ENCODE assay signal across 8 mouse cellular contexts in genomic region chr8:119394097-119394496, GRCm38 (mm10). TPM values are rescaled to one million over a fixed set of nuclear protein-coding genes. Genes with fewer than 3 reads are reported as not detected.
A peak's percentile ranks its signal among the peaks of the same experiment; 100 is the strongest.
DNase-seq lines count a peak whose midpoint lies in the region; ATAC-seq lines count a peak whose summit lies in the region.

No protein-coding gene starts in this region.

- 65% methylated on average over 9 of the region's 9 CpGs for WGBS in heart, embryonic 15.5 days
- 81% methylated on average over 9 of the region's 9 CpGs for WGBS in hindbrain, embryonic 14.5 days
- 84% methylated on average over 9 of the region's 9 CpGs for WGBS in midbrain, embryonic 13.5 days

- peaks cover 19% of the 10 kb centered on the region for H3K4me1 ChIP-seq in heart, embryonic 15.5 days (replicated peaks)
- H3K4me1 ChIP-seq in brown adipose tissue, adult 24 weeks (ENCODE audit: control insufficient read depth, insufficient read depth, insufficient read length, low read length): peaks cover 23% of the 10 kb centered on the region
- peaks cover 7% of the 10 kb centered on the region for H3K4me1 ChIP-seq in hindbrain, embryonic 14.5 days (replicated peaks; ENCODE audit: control insufficient read depth, insufficient read depth, low read length)
- peaks cover 21% of the 10 kb centered on the region for H3K4me1 ChIP-seq in midbrain, embryonic 13.5 days (replicated peaks)

- peak overlapping the region; percentile 99 for H3K4me2 ChIP-seq in heart, embryonic 15.5 days
- peak overlapping the region; percentile 97 for H3K4me2 ChIP-seq in hindbrain, embryonic 14.5 days (replicated peaks)
- peak overlapping the region; percentile 100 for H3K4me2 ChIP-seq in midbrain, embryonic 13.5 days (replicated peaks)

- peak overlapping the region; percentile 94 for H3K27ac ChIP-seq in heart, embryonic 15.5 days
- H3K27ac ChIP-seq in brown adipose tissue, adult 24 weeks (replicated peaks; ENCODE audit: low read depth, low read length): peak overlapping the region; percentile 74
- peak overlapping the region; percentile 88 for H3K27ac ChIP-seq in hindbrain, embryonic 14.5 days
- peak overlapping the region; percentile 92; the same call in 1 of the 2 replicates for H3K27ac ChIP-seq in midbrain, embryonic 13.5 days

- intact Hi-C loops in heart, postnatal 14 days (cut with DNase I): no loop called here

- H3K4me3 ChIP-seq in heart, embryonic 15.5 days: peak overlapping the region; percentile 94
- peak overlapping the region; percentile 56 for H3K4me3 ChIP-seq in brown adipose tissue, adult 24 weeks (ENCODE audit: insufficient read depth, low read depth, low read length)
- peak overlapping the region; percentile 90 for H3K4me3 ChIP-seq in hindbrain, embryonic 14.5 days (replicated peaks; ENCODE audit: low read length)
- H3K4me3 ChIP-seq in midbrain, embryonic 13.5 days (replicated peaks): peak overlapping the region; percentile 92

- H3K9me3 ChIP-seq in heart, embryonic 15.5 days (replicated peaks): no peaks in the 10 kb centered on the region
- no peaks in the 10 kb centered on the region for H3K9me3 ChIP-seq in hindbrain, embryonic 14.5 days (ENCODE audit: control insufficient read depth, low read length)
- H3K9me3 ChIP-seq in midbrain, embryonic 13.5 days: no peaks in the 10 kb centered on the region

- H3K9ac ChIP-seq in heart, embryonic 15.5 days: peak overlapping the region; percentile 56
- H3K9ac ChIP-seq in hindbrain, embryonic 14.5 days: peak overlapping the region; percentile 94
- H3K9ac ChIP-seq in midbrain, embryonic 13.5 days (replicated peaks): peak overlapping the region; percentile 95

- no peaks in the 10 kb centered on the region for H3K36me3 ChIP-seq in heart, embryonic 15.5 days
- H3K36me3 ChIP-seq in hindbrain, embryonic 14.5 days (replicated peaks; ENCODE audit: control insufficient read depth, insufficient read depth): no peaks in the 10 kb centered on the region
- 0 out of 2 replicates have a peak, but pooled peaks cover 8% of the 10 kb centered on the region for H3K36me3 ChIP-seq in midbrain, embryonic 13.5 days

- ATAC-seq in heart, embryonic 15.5 days (replicated peaks; ENCODE audit: insufficient number of reproducible peaks, insufficient read depth, low FRiP score, low read depth): 0 out of 2 replicates have a peak, but pooled peaks have one; percentile 1
- peak; percentile 21; the same call in 1 of the 2 replicates for ATAC-seq in hindbrain, embryonic 14.5 days (ENCODE audit: low FRiP score)
- peak; percentile 9; the same call in 1 of the 2 replicates for ATAC-seq in midbrain, embryonic 13.5 days

- no peaks in the 10 kb centered on the region for H3K27me3 ChIP-seq in heart, embryonic 15.5 days
- no peaks in the 10 kb centered on the region for H3K27me3 ChIP-seq in hindbrain, embryonic 14.5 days (ENCODE audit: control insufficient read depth, insufficient read depth, low read length)
- 0 out of 2 replicates have a peak, but pooled peaks cover 2% of the 10 kb centered on the region for H3K27me3 ChIP-seq in midbrain, embryonic 13.5 days

- no peak for DNase-seq in heart, postnatal 14 days
- no peak for DNase-seq in hindbrain, embryonic 14.5 days (ENCODE audit: low spot score)
- DNase-seq in thymus, postnatal 25 days: no peak
- no peak for DNase-seq in adrenal gland, postnatal 14 days
- DNase-seq in left cerebral cortex, adult 8-10 months (ENCODE audit: low spot score in 2 of 2): no peak

RNA-seq across cellular contexts. Expression of gene Mlycd, which starts 0.6 kb away (rescaled TPM):
- 19.1 and 21.1 TPM in 2 replicates for polyA plus RNA-seq in heart, embryonic 15.5 days (2015; fragmentation: Nextera tagmentation; extraction: Ambion mirVana)
- total RNA-seq in heart, postnatal 14 days (2021): 100 to 1,000 TPM; 102 to 110 TPM
- polyA plus RNA-seq in brown adipose tissue, adult 24 weeks (2012; ENCODE audit: insufficient read depth, insufficient read length, missing spikeins): 72.3 and 74.2 TPM in 2 replicates
- polyA plus RNA-seq in hindbrain, embryonic 14.5 days (2014; fragmentation: Nextera tagmentation; extraction: Ambion mirVana): 17.8 and 20.2 TPM in 2 replicates
- polyA plus RNA-seq in midbrain, embryonic 13.5 days (2015; fragmentation: Nextera tagmentation; extraction: Ambion mirVana): 11.8 and 13.8 TPM in 2 replicates
- total RNA-seq in adrenal gland, postnatal 14 days (2021): 58.0 and 66.5 TPM in 2 replicates
- total RNA-seq in left cerebral cortex, adult 8-10 months (2022): 10 to 100 TPM; 29.0 to 31.0 (median 30.1) TPM

RNA-seq across cellular contexts. Expression of gene Osgin1, which starts 39.8 kb away (rescaled TPM):
- 0.67 and 1.4 TPM in 2 replicates for polyA plus RNA-seq in heart, embryonic 15.5 days (2015; fragmentation: Nextera tagmentation; extraction: Ambion mirVana)
- 1 to 10 TPM; 1.3 to 2.5 TPM for total RNA-seq in heart, postnatal 14 days (2021)
- 1.9 and 2.2 TPM in 2 replicates for polyA plus RNA-seq in brown adipose tissue, adult 24 weeks (2012; ENCODE audit: insufficient read depth, insufficient read length, missing spikeins)
- polyA plus RNA-seq in hindbrain, embryonic 14.5 days (2014; fragmentation: Nextera tagmentation; extraction: Ambion mirVana): 0.35 and 0.40 TPM in 2 replicates
- 0.10 and 0.28 TPM in 2 replicates for polyA plus RNA-seq in midbrain, embryonic 13.5 days (2015; fragmentation: Nextera tagmentation; extraction: Ambion mirVana)
- total RNA-seq in adrenal gland, postnatal 14 days (2021): 52.9 and 69.1 TPM in 2 replicates
- 1 to 10 TPM in 1 of 4 experiments, under 1 TPM in 3; 0.39 to 1.5 (median 0.74) TPM for total RNA-seq in left cerebral cortex, adult 8-10 months (2022)

RNA-seq across cellular contexts. Expression of gene Hsbp1, which starts 49.8 kb away (rescaled TPM):
- 286 and 306 TPM in 2 replicates for polyA plus RNA-seq in heart, embryonic 15.5 days (2015; fragmentation: Nextera tagmentation; extraction: Ambion mirVana)
- total RNA-seq in heart, postnatal 14 days (2021): 100 to 1,000 TPM; 159 to 166 TPM
- 275 and 306 TPM in 2 replicates for polyA plus RNA-seq in brown adipose tissue, adult 24 weeks (2012; ENCODE audit: insufficient read depth, insufficient read length, missing spikeins)
- 741 and 743 TPM in 2 replicates for polyA plus RNA-seq in hindbrain, embryonic 14.5 days (2014; fragmentation: Nextera tagmentation; extraction: Ambion mirVana)
- 582 and 588 TPM in 2 replicates for polyA plus RNA-seq in midbrain, embryonic 13.5 days (2015; fragmentation: Nextera tagmentation; extraction: Ambion mirVana)
- 160 and 163 TPM in 2 replicates for total RNA-seq in adrenal gland, postnatal 14 days (2021)
- 100 to 1,000 TPM; 313 to 317 (median 316) TPM for total RNA-seq in left cerebral cortex, adult 8-10 months (2022)

RNA-seq across cellular contexts. Expression of gene Necab2, which starts 52.4 kb away (rescaled TPM):
- polyA plus RNA-seq in heart, embryonic 15.5 days (2015; fragmentation: Nextera tagmentation; extraction: Ambion mirVana): 0.16 and 0.20 TPM in 2 replicates
- total RNA-seq in heart, postnatal 14 days (2021): not detected
- not detected in 2 replicates for polyA plus RNA-seq in brown adipose tissue, adult 24 weeks (2012; ENCODE audit: insufficient read depth, insufficient read length, missing spikeins)
- 44.4 and 50.1 TPM in 2 replicates for polyA plus RNA-seq in hindbrain, embryonic 14.5 days (2014; fragmentation: Nextera tagmentation; extraction: Ambion mirVana)
- polyA plus RNA-seq in midbrain, embryonic 13.5 days (2015; fragmentation: Nextera tagmentation; extraction: Ambion mirVana): 34.9 and 37.6 TPM in 2 replicates
- total RNA-seq in adrenal gland, postnatal 14 days (2021): 10.4 and 10.6 TPM in 2 replicates
- 10 to 100 TPM; 91.8 to 100.0 (median 96.7) TPM for total RNA-seq in left cerebral cortex, adult 8-10 months (2022)
